Mouse (Mus musculus): ENCODE results near the gene Mrpl14. TPM values are rescaled to one million over a fixed set of nuclear protein-coding genes. Genes with fewer than 3 reads are reported as not detected.
A peak's percentile ranks its signal among the peaks of the same experiment; 100 is the strongest.

The Mrpl14 gene
- total and polyA plus RNA-seq, 3 experiments, result 17.3 to 237 (median 36.2) TPM

- H3K4me3 ChIP-seq (ENCODE audit: low read depth, low read length), result peak overlapping the region; percentile 77
- DNase-seq (ENCODE audit: low spot score), result peak; percentile 29
These were observed 1.4 kb upstream of the Mrpl14 start for GRCm38 (mm10) chr17:45684667-45685131.

GRCm38 (mm10) chr17:45685171-45686092, 690 bp upstream of the Mrpl14 start:
- ATAC-seq (ENCODE audit: extremely low read depth, insufficient number of reproducible peaks, low FRiP score, poor library complexity, severe bottlenecking), result peak; percentile 32; the same call in 1 of the 2 replicates
- H3K4me3 ChIP-seq (ENCODE audit: low read depth, low read length), result peak overlapping the region; percentile 77
- no peaks in the 10 kb centered on the region for H3K27me3 ChIP-seq (ENCODE audit: insufficient read depth, low read length)
- peaks cover 40% of the 10 kb centered on the region for H3K36me3 ChIP-seq (replicated peaks)
- peaks cover 55% of the 10 kb centered on the region for H3K4me1 ChIP-seq (ENCODE audit: insufficient read depth, low read depth, low read length)
- TF ChIP-seq POLR2AphosphoS5 (IDR thresholded peaks at IDR 0.05; ENCODE audit: insufficient replicate concordance, low read depth, low read length) (no peak), TAL1 (conservative IDR thresholded peaks at IDR 0.05; ENCODE audit: low read depth, low read length) (no peak), CTCF (IDR thresholded peaks at IDR 0.05; ENCODE audit: low read depth, low read length) (no peak), GATA2 (IDR thresholded peaks at IDR 0.05; ENCODE audit: borderline replicate concordance, low read depth, low read length) (no peak), GATA1 (IDR thresholded peaks at IDR 0.05; ENCODE audit: borderline replicate concordance, low read length) (no peak)
- peak; percentile 73 for DNase-seq (ENCODE audit: low spot score)
- no peaks in the 10 kb centered on the region for H3K9me3 ChIP-seq (replicated peaks)

More at GRCm38 (mm10) chr17:45684667-45685131, 1.4 kb upstream of the Mrpl14 start:
- Histone ChIP-seq H3K9me3 (replicated peaks) (no peaks in the 10 kb centered on the region), H3K36me3 (replicated peaks) (peaks cover 38% of the 10 kb centered on the region), H3K4me1 (ENCODE audit: insufficient read depth, low read depth, low read length) (peaks cover 55% of the 10 kb centered on the region), H3K27me3 (ENCODE audit: insufficient read depth, low read length) (no peaks in the 10 kb centered on the region)
- TF ChIP-seq TAL1 (conservative IDR thresholded peaks at IDR 0.05; ENCODE audit: low read depth, low read length) (no peak), GATA2 (IDR thresholded peaks at IDR 0.05; ENCODE audit: borderline replicate concordance, low read depth, low read length) (no peak), CTCF (IDR thresholded peaks at IDR 0.05; ENCODE audit: low read depth, low read length) (no peak), GATA1 (IDR thresholded peaks at IDR 0.05; ENCODE audit: borderline replicate concordance, low read length) (no peak), POLR2AphosphoS5 (IDR thresholded peaks at IDR 0.05; ENCODE audit: insufficient replicate concordance, low read depth, low read length) (no peak)
- no peak for ATAC-seq (ENCODE audit: extremely low read depth, insufficient number of reproducible peaks, low FRiP score, poor library complexity, severe bottlenecking)

- no peaks in the 10 kb centered on the region for H3K27me3 ChIP-seq (ENCODE audit: insufficient read depth, low read length)
- DNase-seq (ENCODE audit: low spot score) (peak; percentile 47), ATAC-seq (ENCODE audit: extremely low read depth, insufficient number of reproducible peaks, low FRiP score, poor library complexity, severe bottlenecking) (0 out of 2 replicates have a peak, but pooled peaks have one; percentile 31)
- peaks cover 53% of the 10 kb centered on the region for H3K4me1 ChIP-seq (ENCODE audit: insufficient read depth, low read depth, low read length)
- no peaks in the 10 kb centered on the region for H3K9me3 ChIP-seq (replicated peaks)
- H3K36me3 ChIP-seq (replicated peaks), result peaks cover 46% of the 10 kb centered on the region
- no peak for TF ChIP-seq CTCF (IDR thresholded peaks at IDR 0.05; ENCODE audit: low read depth, low read length)
- no peak for TF ChIP-seq GATA1 (IDR thresholded peaks at IDR 0.05; ENCODE audit: borderline replicate concordance, low read length)
- TF ChIP-seq TAL1 (conservative IDR thresholded peaks at IDR 0.05; ENCODE audit: low read depth, low read length), result no peak
- no peak for TF ChIP-seq GATA2 (IDR thresholded peaks at IDR 0.05; ENCODE audit: borderline replicate concordance, low read depth, low read length)
- TF ChIP-seq POLR2AphosphoS5 (IDR thresholded peaks at IDR 0.05; ENCODE audit: insufficient replicate concordance, low read depth, low read length), result no peak
- peak within 1 kb of the TSS; percentile 77 for H3K4me3 ChIP-seq (ENCODE audit: low read depth, low read length)
These were observed 594 bp downstream of the Mrpl14 start, which contains the start of gene Tmem63b for GRCm38 (mm10) chr17:45686716-45687115. Gene Tmem63b (minus strand): TSS chr17:45686905.

- Histone ChIP-seq H3K4me3 (ENCODE audit: low read depth, low read length) (no peak overlapping the region), H3K4me1 (ENCODE audit: insufficient read depth, low read depth, low read length) (peaks cover 64% of the 10 kb centered on the region), H3K27me3 (ENCODE audit: insufficient read depth, low read length) (no peaks in the 10 kb centered on the region), H3K9me3 (replicated peaks) (no peaks in the 10 kb centered on the region), H3K36me3 (replicated peaks) (peaks cover 54% of the 10 kb centered on the region)
- no peak for DNase-seq (ENCODE audit: low spot score)
- TF ChIP-seq GATA2 (IDR thresholded peaks at IDR 0.05; ENCODE audit: borderline replicate concordance, low read depth, low read length) (no peak), POLR2AphosphoS5 (IDR thresholded peaks at IDR 0.05; ENCODE audit: insufficient replicate concordance, low read depth, low read length) (no peak), TAL1 (conservative IDR thresholded peaks at IDR 0.05; ENCODE audit: low read depth, low read length) (no peak), GATA1 (IDR thresholded peaks at IDR 0.05; ENCODE audit: borderline replicate concordance, low read length) (no peak), CTCF (IDR thresholded peaks at IDR 0.05; ENCODE audit: low read depth, low read length) (no peak)
- ATAC-seq (ENCODE audit: extremely low read depth, insufficient number of reproducible peaks, low FRiP score, poor library complexity, severe bottlenecking), result no peak
These were observed 3.0 kb downstream of the Mrpl14 start for GRCm38 (mm10) chr17:45689120-45689519.

DNA sequence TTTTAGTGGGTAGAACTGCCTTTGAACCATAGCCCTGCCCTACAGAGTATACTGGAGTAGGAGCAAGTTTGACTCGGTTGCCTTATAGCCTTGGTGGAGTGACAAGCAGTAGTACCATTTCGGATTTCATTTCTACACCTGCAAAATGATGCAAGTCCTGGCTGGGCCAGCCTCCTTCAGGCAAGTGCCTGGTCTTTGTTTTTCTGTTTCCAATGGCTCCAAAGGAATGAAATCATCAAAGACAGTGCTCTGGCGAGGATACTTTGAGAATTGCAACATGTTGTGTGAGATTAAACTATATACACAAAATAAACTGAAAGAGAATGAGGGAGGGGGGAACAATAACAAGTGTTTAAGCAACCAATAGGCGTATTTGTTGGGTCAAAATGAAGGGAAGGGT, 3.9 kb downstream of the Mrpl14 start:
- Histone ChIP-seq H3K27me3 (ENCODE audit: insufficient read depth, low read length) (no peaks in the 10 kb centered on the region), H3K9me3 (replicated peaks) (no peaks in the 10 kb centered on the region), H3K4me3 (ENCODE audit: low read depth, low read length) (no peak overlapping the region), H3K36me3 (replicated peaks) (peaks cover 56% of the 10 kb centered on the region), H3K4me1 (ENCODE audit: insufficient read depth, low read depth, low read length) (peaks cover 63% of the 10 kb centered on the region)
- no peak for TF ChIP-seq TAL1 (conservative IDR thresholded peaks at IDR 0.05; ENCODE audit: low read depth, low read length)
- no peak for TF ChIP-seq GATA1 (IDR thresholded peaks at IDR 0.05; ENCODE audit: borderline replicate concordance, low read length)
- DNase-seq (ENCODE audit: low spot score), result no peak
- ATAC-seq (ENCODE audit: extremely low read depth, insufficient number of reproducible peaks, low FRiP score, poor library complexity, severe bottlenecking), result no peak

- Histone ChIP-seq H3K9me3 (replicated peaks) (no peaks in the 10 kb centered on the region), H3K27me3 (ENCODE audit: insufficient read depth, low read length) (no peaks in the 10 kb centered on the region), H3K4me3 (ENCODE audit: low read depth, low read length) (no peak overlapping the region), H3K36me3 (replicated peaks) (peaks cover 66% of the 10 kb centered on the region), H3K4me1 (ENCODE audit: insufficient read depth, low read depth, low read length) (peaks cover 73% of the 10 kb centered on the region)
- ATAC-seq (ENCODE audit: extremely low read depth, insufficient number of reproducible peaks, low FRiP score, poor library complexity, severe bottlenecking) (no peak), DNase-seq (ENCODE audit: low spot score) (no peak)
- TF ChIP-seq GATA1 (IDR thresholded peaks at IDR 0.05; ENCODE audit: borderline replicate concordance, low read length), result no peak
- no peak for TF ChIP-seq POLR2AphosphoS5 (IDR thresholded peaks at IDR 0.05; ENCODE audit: insufficient replicate concordance, low read depth, low read length)
- TF ChIP-seq CTCF (IDR thresholded peaks at IDR 0.05; ENCODE audit: low read depth, low read length), result no peak
- TF ChIP-seq GATA2 (IDR thresholded peaks at IDR 0.05; ENCODE audit: borderline replicate concordance, low read depth, low read length), result no peak
- no peak for TF ChIP-seq TAL1 (conservative IDR thresholded peaks at IDR 0.05; ENCODE audit: low read depth, low read length)
These were observed 6.0 kb downstream of the Mrpl14 start for GRCm38 (mm10) chr17:45692159-45692558.
